Mouse (Mus musculus) left cerebral cortex, adult 2 months (tissue): Measurements from ENCODE around the gene Traf7. TPM values are rescaled to one million over a fixed set of nuclear protein-coding genes. Genes with fewer than 3 reads are reported as not detected.
A peak's percentile ranks its signal among the peaks of the same experiment; 100 is the strongest.

Source experiments
- DNase-seq, 2 experiments: peaks; one replicate each; pipeline ENCODE4 v3.0.0; 2021 to 2022; ENCODE audit warnings: low spot score in 2 of 2, mixed read lengths in 1 of 2; ENCODE audit errors: extremely low spot score in 1 of 2
- H3K27ac ChIP-seq: fragments of 200-600 bp; 2 replicates; pipeline ENCODE4 v1.8.1; 2022
- H3K4me3 ChIP-seq: fragments of 200-600 bp; 2 replicates; pipeline ENCODE4 v1.8.1; 2022
- CTCF ChIP-seq: fragments of 200-600 bp; IDR thresholded peaks from 2 replicates; pipeline ENCODE4 v1.8.1; 2022; ENCODE audit warnings: antibody characterized with exemption, mild to moderate bottlenecking, moderate library complexity
- intact Hi-C: fragments of 180-260 bp; cut with DNase I; formaldehyde crosslinking; loops from one replicate; pipeline ENCODE4 v1.15.1; 2025
- total RNA-seq, 2 experiments: library from RNA; stranded (reverse); gene quantifications; 2 replicates each; pipeline ENCODE4 v1.2.3; 2021

The Traf7 gene
- total RNA-seq, 2 experiments from 2014 or later, result 81.3 to 85.3 TPM

- Histone ChIP-seq H3K27ac (peak within 1 kb of the TSS; percentile 50), H3K4me3 (peak within 1 kb of the TSS; percentile 81)
- intact Hi-C loops, result no loop called here
- DNase-seq, result no peak
- TF ChIP-seq CTCF, result no peak
Observed at GRCm38 (mm10) chr17:24473612-24474275, 54.0 kb downstream of the Traf7 start, which contains the start of gene Bricd5. TSS of gene Bricd5 (plus strand) at chr17:24473884.

DNA sequence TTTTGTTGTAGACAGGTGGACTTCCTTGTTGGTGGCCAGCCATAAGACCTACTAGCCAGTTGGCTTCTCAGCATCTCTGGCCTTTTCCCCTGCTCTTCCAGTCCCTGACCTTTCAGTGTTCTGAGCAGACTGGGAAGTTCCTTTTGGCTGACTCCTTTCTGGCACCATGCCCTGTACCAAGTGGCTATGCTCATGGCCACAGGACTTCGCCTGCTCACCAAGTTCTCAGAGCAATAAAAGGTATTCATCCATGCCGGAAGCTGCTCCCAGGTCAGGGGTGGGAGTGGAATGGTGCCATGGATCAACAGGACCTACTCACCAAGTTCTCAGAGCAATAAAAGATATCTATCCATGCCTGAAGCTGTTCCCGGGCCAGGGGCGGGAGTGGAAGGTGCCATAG, 55.2 kb downstream of the Traf7 start:
- no peak overlapping the region; the same call in 1 of the 2 replicates for H3K27ac ChIP-seq
- H3K4me3 ChIP-seq, result peak overlapping the region; percentile 81
- no peak for TF ChIP-seq CTCF
- DNase-seq, result no peak
- intact Hi-C loops, result no loop called here

DNA sequence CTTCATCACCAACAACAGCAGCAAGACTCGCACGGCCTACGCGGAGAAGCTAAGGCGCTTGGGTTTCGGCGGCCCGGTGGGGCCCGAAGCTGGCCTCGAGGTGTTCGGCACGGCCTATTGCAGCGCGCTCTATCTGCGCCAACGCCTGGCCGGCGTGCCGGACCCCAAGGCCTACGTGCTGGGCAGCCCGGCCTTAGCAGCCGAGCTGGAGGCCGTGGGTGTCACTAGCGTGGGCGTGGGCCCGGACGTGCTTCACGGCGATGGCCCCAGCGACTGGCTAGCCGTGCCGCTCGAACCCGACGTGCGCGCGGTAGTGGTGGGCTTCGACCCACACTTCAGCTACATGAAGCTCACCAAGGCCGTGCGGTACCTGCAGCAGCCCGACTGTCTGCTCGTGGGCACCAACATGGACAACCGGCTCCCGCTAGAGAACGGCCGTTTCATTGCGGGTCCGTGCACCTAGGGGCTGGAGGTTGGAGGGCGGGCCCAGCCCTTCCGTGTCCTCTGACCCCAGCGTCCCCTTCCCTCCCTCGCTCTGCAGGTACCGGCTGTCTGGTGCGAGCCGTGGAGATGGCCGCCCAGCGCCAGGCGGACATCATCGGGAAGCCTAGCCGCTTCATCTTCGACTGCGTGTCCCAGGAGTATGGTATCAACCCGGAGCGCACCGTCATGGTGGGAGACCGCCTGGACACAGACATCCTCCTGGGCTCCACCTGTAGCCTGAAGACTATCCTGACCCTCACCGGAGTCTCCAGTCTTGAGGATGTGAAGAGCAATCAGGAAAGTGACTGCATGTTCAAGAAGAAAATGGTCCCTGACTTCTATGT, 56.8 kb downstream of the Traf7 start:
- intact Hi-C loops, result no loop called here
- Histone ChIP-seq H3K4me3 (peak overlapping the region; percentile 81), H3K27ac (peak overlapping the region; percentile 92)
- DNase-seq, result peak; percentile 50 to 59
- TF ChIP-seq CTCF, result no peak

DNA sequence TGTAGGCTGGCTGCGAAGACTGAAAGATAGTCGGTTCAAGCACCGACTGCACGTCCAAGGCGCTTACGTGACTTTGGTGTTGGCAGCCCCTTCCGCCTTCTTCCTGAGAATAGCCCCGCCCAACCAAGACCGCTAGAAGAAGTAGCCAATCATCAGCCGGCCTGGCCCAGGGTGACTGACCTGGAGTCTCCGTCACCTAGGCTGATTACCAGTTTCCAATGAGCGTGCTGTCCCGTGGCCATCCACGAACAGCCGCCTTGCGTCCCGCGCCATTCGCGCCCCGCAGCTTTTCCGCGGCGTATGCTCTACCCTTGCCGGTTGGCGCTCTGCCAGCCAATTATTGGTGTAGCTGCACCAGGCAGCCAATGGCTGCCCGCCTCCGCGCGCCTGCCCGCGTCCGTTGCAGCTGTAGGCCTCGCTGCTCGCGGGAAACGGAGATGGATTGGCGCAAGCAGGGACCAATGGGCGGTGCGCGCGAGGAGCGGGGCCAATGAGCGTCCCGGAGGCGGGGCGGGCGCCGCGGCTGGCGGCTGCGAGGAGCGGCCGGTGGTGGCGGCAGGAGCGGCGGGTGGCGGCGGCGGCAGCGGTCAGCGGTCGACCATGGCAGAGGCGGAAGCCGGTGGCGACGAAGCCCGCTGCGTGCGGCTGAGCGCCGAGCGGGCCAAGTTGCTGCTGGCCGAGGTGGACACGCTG, 57.7 kb downstream of the Traf7 start, which contains the start of the genes E4f1 and Pgp:
Gene E4f1 (minus strand): TSS at position 404 of the 693 bp plus-strand sequence.
Gene Pgp (plus strand): TSS at position 483 of the 693 bp plus-strand sequence.
- H3K4me3 ChIP-seq, result peak within 1 kb of the TSS; percentile 81
- H3K27ac ChIP-seq, result peak within 1 kb of the TSS; percentile 92
- DNase-seq, result peak; percentile 98 to 99
- intact Hi-C loops, result no loop called here
- no peak; the same call in 1 of the 2 replicates for TF ChIP-seq CTCF

GRCm38 (mm10) chr17:24469336-24469909, 58.3 kb downstream of the Traf7 start:
- TF ChIP-seq CTCF, result no peak
- no peak for DNase-seq
- intact Hi-C loops, result no loop called here
- Histone ChIP-seq H3K4me3 (peak overlapping the region; percentile 81), H3K27ac (peak overlapping the region; percentile 92)

GRCm38 (mm10) chr17:24468636-24469246, 59.0 kb downstream of the Traf7 start:
- Histone ChIP-seq H3K4me3 (no peak overlapping the region), H3K27ac (no peak overlapping the region)
- intact Hi-C loops, result no loop called here
- no peak for TF ChIP-seq CTCF
- DNase-seq, result no peak

- no peak overlapping the region for H3K27ac ChIP-seq
- peak; percentile 19 for TF ChIP-seq CTCF
- intact Hi-C loops, result no loop called here
Observed at GRCm38 (mm10) chr17:24463374-24464133, 64.2 kb downstream of the Traf7 start.

DNA sequence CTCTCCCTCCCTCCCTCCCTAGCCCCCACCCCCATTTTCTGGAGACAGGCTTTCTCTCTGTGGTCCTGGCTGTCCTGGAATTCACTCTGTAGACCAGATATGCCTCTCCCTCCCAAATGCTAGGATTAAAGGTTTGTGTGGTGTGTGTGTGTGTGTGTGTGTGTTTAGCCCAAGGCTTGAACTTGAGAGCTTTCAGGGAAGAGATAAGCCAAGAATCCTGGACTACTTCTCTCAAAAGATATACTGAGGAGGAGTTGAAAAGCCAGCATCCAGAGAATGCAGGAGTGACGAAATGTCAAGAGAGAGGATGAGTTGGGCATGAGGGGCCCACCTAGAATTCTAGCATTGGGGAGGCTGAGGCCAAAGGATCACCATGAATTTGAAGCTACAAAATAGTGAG, 64.8 kb downstream of the Traf7 start:
- no peak for DNase-seq
- intact Hi-C loops, result no loop called here
- TF ChIP-seq CTCF, result no peak

More at GRCm38 (mm10) chr17:24463374-24464133, 64.2 kb downstream of the Traf7 start:
- H3K4me3 ChIP-seq, result no peak overlapping the region
- no peak for DNase-seq

DNA sequence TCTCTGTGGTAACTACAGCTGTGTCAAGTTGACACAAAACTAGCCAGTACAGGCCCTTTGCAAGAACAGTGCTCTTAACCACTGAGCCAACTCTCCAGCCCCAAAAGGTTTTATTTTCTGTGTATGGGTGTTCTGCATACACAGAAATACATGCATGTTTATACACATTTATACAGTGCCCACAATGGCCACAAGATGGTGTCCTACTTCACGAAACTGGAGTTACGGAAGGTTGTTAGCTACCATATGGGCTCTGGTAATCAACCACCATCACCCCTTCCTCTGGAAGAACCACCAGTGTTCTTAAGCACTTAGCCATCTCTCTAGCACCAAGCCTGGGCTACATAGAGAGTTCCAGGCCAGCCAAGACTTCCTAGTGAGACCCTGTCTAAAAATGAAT, 66.2 kb downstream of the Traf7 start:
- intact Hi-C loops, result no loop called here
- H3K4me3 ChIP-seq, result no peak overlapping the region
- no peak overlapping the region for H3K27ac ChIP-seq
- peak; percentile 47 for TF ChIP-seq CTCF
- DNase-seq, result no peak

More for the DNA sequence above, 64.8 kb downstream of the Traf7 start:
- no peak overlapping the region for H3K4me3 ChIP-seq
- H3K27ac ChIP-seq, result no peak overlapping the region

Other genes with a start within 250 kb of the Traf7 start
- 1 to 10 TPM; 1.3 to 1.7 TPM for gene Abca17, start 176.9 kb downstream of the Traf7 start, total RNA-seq
- gene Abca3, start 176.0 kb downstream of the Traf7 start, total RNA-seq, result 10 to 100 TPM; 76.7 to 78.5 TPM
- 100 to 1,000 TPM; 131 to 142 TPM for gene Rnps1, start 113.4 kb downstream of the Traf7 start, total RNA-seq
- 10 to 100 TPM; 24.4 to 26.2 TPM for gene Eci1, start 101.3 kb downstream of the Traf7 start, total RNA-seq
- 10 to 100 TPM in 1 of 2 experiments, 1 to 10 TPM in 1; 6.8 to 14.8 TPM for gene Dnase1l2, start 84.8 kb downstream of the Traf7 start, total RNA-seq
- 10 to 100 TPM; 37.7 to 41.7 TPM for gene E4f1, start 57.6 kb downstream of the Traf7 start, total RNA-seq
- 10 to 100 TPM; 65.8 to 69.6 TPM for gene Pgp, start 57.5 kb downstream of the Traf7 start, total RNA-seq
- 1 to 10 TPM; 1.7 to 1.9 TPM for gene Bricd5, start 54.1 kb downstream of the Traf7 start, total RNA-seq
- 10 to 100 TPM; 34.5 to 37.1 TPM for gene Mlst8, start 48.9 kb downstream of the Traf7 start, total RNA-seq
- gene Caskin1, start 39.3 kb downstream of the Traf7 start, total RNA-seq, result 100 to 1,000 TPM; 134 to 144 TPM
- 10 to 100 TPM; 53.6 to 54.1 TPM for gene Rab26, start 6.3 kb upstream of the Traf7 start, total RNA-seq
- 10 to 100 TPM; 89.1 to 97.5 TPM for gene Pkd1, start 21.9 kb upstream of the Traf7 start, total RNA-seq
- 100 to 1,000 TPM; 140 to 159 TPM for gene Tsc2, start 104.7 kb upstream of the Traf7 start, total RNA-seq
- gene Nthl1, start 104.7 kb upstream of the Traf7 start, total RNA-seq, result 1 to 10 TPM; 5.5 to 5.7 TPM
- 10 to 100 TPM; 50.2 to 51.0 TPM for gene Slc9a3r2, start 122.4 kb upstream of the Traf7 start, total RNA-seq
- gene Npw, start 130.5 kb upstream of the Traf7 start, total RNA-seq, result 1 to 10 TPM in 1 of 2 experiments, under 1 TPM in 1; 0.58 to 1.4 TPM
- 10 to 100 TPM; 41.6 to 49.0 TPM for gene Zfp598, start 141.7 kb upstream of the Traf7 start, total RNA-seq
- gene Syngr3, start 162.0 kb upstream of the Traf7 start, total RNA-seq, result 100 to 1,000 TPM; 177 to 188 TPM
- gene Gfer, start 168.2 kb upstream of the Traf7 start, total RNA-seq, result 10 to 100 TPM; 20.0 to 23.2 TPM
- 1 to 10 TPM; 3.2 to 3.9 TPM for gene Noxo1, start 168.3 kb upstream of the Traf7 start, total RNA-seq
- 10 to 100 TPM; 24.7 to 26.4 TPM for gene Tbl3, start 179.7 kb upstream of the Traf7 start, total RNA-seq
- 1 to 10 TPM in 1 of 2 experiments, not detected in 1; 1.1 TPM for gene Rnf151, start 190.1 kb upstream of the Traf7 start, total RNA-seq
- 100 to 1,000 TPM; 284 to 288 TPM for gene Rps2, start 190.2 kb upstream of the Traf7 start, total RNA-seq
- 100 to 1,000 TPM; 208 to 222 TPM for gene Ndufb10, start 196.5 kb upstream of the Traf7 start, total RNA-seq
- under 1 TPM; 0.34 to 0.68 TPM for gene Rpl3l, start 199.9 kb upstream of the Traf7 start, total RNA-seq
- gene Msrb1, start 208.7 kb upstream of the Traf7 start, total RNA-seq, result 10 to 100 TPM; 31.8 to 34.7 TPM
- gene Hs3st6, start 225.1 kb upstream of the Traf7 start, total RNA-seq, result under 1 TPM; 0.28 to 0.29 TPM